Mouse (Mus musculus) embryo, embryonic 9.5 days (tissue): Measurements from ENCODE around the gene Treml1.
A peak's percentile ranks its signal among the peaks of the same experiment; 100 is the strongest.
"Not testable (repeated sequence)": the region's sequence is repeated elsewhere in the genome, so short reads cannot be mapped to it uniquely, and the experiment has no call there.

Experiments
- DNase-seq: peaks from one replicate; pipeline ENCODE4 v3.0.0-alpha.2; 2017; ENCODE audit errors: extremely low spot score

Gene Treml1

GRCm38 (mm10) chr17:48359616-48360015 lies at the start of gene Treml1:
Gene Treml1, plus strand, starts transcription at chr17:48359916.
- no peak for DNase-seq

DNA sequence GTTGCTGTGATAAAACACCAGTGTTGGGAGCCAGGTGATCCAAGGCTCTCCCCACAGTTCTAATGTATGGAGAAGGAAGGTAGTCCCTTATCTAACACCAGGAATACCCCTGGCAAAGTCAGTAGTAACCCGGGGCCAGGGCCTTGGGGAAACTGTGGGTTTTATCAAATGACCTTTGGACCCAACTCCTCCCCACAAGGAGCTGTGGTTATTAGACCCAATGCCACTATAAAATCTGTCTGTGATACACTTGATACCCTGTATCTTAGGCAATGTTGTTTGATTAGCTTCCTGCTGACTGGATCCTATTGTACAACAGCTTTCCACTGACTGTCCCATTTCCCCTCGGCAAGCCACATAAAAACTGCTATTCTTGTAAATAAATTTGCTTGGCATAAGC lies 47.6 kb upstream of the Treml1 start:
- DNase-seq: no peak

DNA sequence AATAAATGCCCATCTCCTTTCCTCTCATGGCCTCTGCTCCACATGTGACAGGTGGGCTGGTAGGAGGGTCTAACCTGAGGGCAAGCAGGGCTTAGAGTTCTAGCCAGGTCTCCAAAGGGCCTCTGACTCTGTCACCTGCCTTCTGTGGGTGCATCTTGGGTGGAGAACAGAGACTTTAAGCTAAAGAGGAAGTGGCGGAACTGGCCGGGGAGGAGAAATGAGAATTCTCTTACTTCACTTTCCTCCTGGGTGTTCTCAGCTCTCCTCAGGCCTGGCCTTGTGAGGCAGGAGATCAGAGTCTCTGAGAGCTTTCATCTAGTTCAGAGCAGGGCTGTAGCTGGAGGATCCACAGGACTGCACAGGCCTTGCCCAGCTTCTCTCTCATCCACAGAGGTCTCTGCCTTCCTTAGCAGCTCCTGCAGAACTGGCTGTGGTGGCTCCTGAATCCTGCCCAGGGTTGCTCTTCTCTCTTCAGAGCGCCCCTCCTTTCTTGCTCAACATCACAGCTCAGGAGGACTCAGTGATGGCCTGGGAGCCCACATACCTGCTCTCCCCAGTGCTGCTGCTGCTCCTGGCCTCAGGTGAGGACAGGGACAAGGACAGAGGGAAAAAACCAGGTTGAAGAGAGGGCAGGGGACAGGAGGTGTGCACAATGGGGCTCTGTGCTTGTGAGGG lies 43.7 kb upstream of the Treml1 start, which contains the start of gene B430306N03Rik:
TSS of gene B430306N03Rik (plus strand) at position 237 of the 675 bp plus-strand sequence.
- not testable (repeated sequence) for DNase-seq

GRCm38 (mm10) chr17:48318686-48319085 lies 41.0 kb upstream of the Treml1 start:
- no peak for DNase-seq

GRCm38 (mm10) chr17:48321279-48321678 lies 38.4 kb upstream of the Treml1 start:
- no peak for DNase-seq

- DNase-seq: no peak
These were observed 36.5 kb upstream of the Treml1 start for GRCm38 (mm10) chr17:48323236-48323635.

GRCm38 (mm10) chr17:48324258-48324657 lies 35.5 kb upstream of the Treml1 start:
- DNase-seq: no peak

GRCm38 (mm10) chr17:48325093-48325492 lies 34.6 kb upstream of the Treml1 start:
- DNase-seq: no peak

DNA sequence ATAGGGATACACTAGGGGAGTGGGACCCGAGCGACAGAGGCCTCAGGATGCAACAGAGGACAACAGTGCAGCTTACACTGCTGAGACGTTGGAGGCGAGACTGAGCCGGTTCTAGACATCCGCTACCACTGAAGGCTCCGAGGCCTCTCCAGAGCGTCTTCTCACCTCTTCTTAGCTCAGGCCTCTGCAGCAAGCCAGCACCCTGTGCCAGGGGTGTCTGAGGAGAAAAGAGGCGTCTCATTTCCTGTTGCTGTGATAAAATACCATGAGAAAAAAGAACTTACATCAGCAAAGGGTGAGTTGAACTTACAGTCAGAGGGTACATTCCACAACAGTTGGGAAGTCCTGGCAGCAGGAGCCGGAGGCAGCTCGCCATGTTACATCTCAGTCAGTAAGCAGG lies 34.1 kb upstream of the Treml1 start:
- DNase-seq: no peak

DNA sequence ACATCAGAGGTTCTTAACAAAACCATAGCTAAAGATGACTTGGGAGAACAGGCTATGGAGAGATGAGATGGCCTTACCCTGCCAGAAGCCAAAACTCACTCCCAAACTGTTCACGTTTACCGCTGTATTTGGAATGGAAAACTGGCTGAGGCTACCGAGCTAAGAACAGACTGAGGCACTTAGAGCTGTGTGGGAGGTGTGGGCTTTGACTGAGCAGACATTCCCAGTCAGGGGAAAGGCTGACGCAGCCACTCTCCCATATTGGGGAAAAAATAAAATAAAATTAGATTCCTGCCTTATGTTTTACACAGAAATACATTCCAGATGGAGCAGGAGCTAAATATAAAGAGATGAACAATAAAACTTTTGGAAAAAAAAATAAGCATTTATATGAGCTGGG lies 33.1 kb upstream of the Treml1 start:
- DNase-seq: no peak

DNA sequence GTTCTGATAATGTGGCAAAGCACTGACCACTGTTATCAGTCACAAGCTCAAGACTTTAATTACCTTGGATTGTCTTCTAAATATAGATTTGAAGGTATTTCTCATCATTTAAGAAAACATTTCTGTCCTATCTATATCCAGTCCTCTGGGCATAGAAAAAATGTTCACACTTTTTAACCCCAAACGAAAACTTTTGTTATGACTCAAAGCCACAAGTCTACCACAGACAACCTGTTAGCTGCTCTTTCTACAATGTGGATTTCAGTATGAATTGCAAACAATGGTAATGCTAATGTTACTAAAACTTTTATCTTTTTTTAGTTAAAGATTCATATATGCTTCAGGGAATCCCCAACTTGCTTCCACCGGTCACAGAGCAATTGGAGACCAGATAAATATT lies 27.2 kb upstream of the Treml1 start:
- no peak for DNase-seq

DNA sequence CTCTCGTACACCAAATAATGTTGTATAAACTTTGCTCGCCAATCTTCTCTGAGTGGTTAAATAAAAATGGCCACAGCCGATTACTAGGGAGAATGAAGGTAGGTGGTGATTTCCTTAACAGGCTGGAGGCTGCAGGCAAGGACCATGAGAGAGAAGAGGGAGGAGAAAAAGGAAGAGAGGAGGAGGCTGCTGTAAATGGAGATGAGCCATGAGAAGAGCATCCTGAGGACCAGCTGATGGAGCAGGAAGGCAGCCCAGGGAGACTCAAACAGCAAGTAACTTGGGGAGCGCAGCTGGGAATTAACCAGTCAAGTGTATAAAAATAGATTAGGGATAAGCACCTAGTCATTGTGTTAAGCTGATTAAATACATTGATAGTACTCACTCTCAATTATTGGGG lies 25.5 kb upstream of the Treml1 start:
- no peak for DNase-seq

DNA sequence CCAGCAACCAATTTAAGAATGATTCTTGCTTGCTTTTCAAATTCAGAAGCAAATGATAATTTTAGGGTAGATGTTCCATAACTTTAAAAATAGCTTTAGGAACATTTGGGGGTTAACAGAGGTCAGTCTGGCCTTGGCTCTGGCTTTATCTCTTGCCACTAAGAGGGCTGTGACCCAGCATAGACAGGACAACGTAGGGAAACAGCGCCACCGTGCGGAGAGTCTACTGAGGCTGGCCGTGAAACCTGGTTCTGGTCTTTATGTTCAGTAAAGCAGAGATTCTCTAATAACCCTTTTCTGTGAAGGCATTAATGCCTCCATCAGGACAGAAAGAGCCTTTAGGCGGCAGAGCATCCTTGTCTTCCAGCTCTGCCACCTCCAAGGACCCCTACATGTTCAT lies 22.9 kb upstream of the Treml1 start:
- peak; percentile 80 for DNase-seq

GRCm38 (mm10) chr17:48340267-48340666 lies 19.4 kb upstream of the Treml1 start:
- peak; percentile 17 for DNase-seq

GRCm38 (mm10) chr17:48341947-48342346 lies 17.8 kb upstream of the Treml1 start:
- DNase-seq: no peak

- no peak for DNase-seq
These were observed 16.7 kb upstream of the Treml1 start for GRCm38 (mm10) chr17:48343065-48343464.

GRCm38 (mm10) chr17:48345824-48346223 lies 13.9 kb upstream of the Treml1 start:
- DNase-seq: no peak

GRCm38 (mm10) chr17:48346231-48346630 lies 13.5 kb upstream of the Treml1 start, which contains the start of gene Trem2:
Gene Trem2, plus strand, starts transcription at chr17:48346401.
- DNase-seq: no peak

- no peak for DNase-seq
These were observed 12.9 kb upstream of the Treml1 start for GRCm38 (mm10) chr17:48346834-48347233.

GRCm38 (mm10) chr17:48347287-48347686 lies 12.4 kb upstream of the Treml1 start:
- DNase-seq: no peak

- DNase-seq: no peak
These were observed 9.0 kb upstream of the Treml1 start for GRCm38 (mm10) chr17:48350681-48351193.

DNA sequence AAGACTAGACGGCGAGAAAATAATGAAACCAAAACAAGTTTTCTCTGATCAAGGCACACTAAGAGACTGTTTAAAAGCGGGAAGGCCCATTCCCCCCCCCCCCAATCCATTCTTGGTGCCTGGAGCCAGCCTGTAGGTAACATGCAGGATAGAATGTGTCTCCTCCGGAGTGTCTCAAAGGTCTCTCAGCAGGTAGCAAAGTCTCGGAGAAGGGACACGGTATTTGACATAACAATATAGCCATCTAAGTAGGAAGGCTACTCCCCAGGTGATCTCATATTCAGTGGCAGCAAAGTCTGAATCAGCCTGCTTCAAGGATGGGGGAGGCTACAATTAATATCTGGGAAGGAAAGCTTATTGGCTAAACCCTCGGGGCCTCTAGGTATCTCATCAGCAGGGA lies 6.7 kb upstream of the Treml1 start:
- DNase-seq: not testable (repeated sequence)

DNA sequence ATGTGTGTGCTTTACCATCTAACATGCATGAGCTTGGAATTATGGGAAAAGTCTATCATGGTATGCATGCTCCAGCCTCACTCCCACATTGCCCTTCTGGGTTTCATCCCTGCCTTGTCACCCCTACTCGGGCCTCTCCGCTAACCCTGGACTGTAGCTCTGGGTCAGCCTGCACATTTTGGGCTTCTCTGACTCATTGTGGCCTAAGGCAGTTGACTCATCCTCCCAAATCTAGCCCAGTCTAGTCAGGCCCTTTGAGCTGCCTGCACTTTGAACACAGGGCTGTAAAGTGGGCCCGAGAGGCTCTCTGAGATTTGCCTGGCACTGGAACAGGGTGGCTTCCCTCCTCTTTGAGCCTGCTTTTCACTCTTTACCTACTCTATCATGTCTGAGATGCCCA lies 3.9 kb upstream of the Treml1 start:
- no peak for DNase-seq

GRCm38 (mm10) chr17:48357892-48358291 lies 1.8 kb upstream of the Treml1 start:
- no peak for DNase-seq
